Mouse (Mus musculus) forelimb bud, embryonic 11.5 days (tissue): ENCODE measurements at regions not wholly inside any gene's neighbourhood (a gene's known extent, or its start where the extent isn't known, plus 50 kb on each side); places are given as distances from the start of the nearest gene placed in this dataset.

ENCODE experiments used
- DNase-seq: peaks from one replicate; pipeline ENCODE4 v3.0.0-alpha.2; 2012; ENCODE audit warnings: low read depth, low spot score

DNA sequence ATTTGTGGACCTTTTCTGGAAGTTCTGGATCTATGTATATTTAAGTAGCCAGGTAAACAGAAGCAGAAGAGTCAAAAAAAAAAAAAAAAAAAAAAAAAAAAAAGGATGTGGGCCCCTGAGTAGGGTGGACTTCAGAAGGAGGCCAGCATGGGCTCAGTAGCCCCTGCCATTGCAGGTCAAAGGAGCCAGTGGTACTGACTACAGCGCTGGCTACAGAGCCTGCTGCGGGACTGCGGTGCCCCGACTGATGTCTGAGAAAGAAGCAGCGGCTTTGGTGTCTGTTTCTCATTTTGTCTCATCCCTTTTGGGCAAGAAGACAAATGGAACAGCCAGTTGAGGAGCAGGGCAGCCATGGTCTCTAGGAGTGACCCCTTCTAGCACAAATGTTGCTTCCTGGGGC, 134.9 kb downstream of the Gm4791 start:
- DNase-seq: no peak

- no peak for DNase-seq
Observed at GRCm38 (mm10) chr9:47133873-47134272, 135.3 kb downstream of the Gm4791 start.

DNA sequence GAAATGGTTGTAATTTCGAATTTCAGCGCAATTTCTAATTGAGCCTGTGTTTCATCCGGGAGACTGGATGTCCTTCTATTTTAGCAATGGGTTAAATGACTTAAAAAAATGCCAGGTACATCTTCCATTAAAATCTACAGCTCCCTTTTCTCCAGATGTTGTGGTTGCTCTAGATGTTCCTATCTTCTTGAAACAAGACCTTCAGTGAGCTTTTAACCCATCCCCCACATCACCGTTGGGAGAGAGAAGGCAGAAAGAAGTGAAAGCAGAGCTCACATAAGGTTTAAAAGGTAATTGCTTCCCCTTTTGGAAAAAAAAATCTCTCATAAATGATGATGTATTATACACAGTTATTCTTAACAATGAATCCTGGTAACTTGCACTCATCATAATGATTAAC, 135.9 kb downstream of the Gm4791 start:
- no peak for DNase-seq

DNA sequence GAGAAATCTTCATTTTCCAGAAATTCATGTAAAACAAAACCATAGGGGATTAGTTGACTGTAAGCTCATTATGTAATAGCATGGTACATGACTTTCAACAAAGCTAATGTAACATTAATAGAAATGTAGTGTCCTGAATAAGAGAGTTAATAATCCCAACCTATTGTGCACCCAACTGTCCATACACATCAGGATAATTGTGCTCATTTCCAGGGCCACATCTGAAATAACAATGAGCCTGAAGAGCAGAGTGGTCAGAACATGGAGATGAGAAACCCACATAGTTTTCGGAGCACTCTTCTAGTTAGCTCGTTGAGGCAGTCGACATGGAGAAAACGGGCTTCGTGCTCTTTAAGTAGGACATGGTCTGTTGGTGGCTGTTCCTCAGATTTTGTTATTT, 138.1 kb downstream of the Gm4791 start:
- DNase-seq: no peak

DNA sequence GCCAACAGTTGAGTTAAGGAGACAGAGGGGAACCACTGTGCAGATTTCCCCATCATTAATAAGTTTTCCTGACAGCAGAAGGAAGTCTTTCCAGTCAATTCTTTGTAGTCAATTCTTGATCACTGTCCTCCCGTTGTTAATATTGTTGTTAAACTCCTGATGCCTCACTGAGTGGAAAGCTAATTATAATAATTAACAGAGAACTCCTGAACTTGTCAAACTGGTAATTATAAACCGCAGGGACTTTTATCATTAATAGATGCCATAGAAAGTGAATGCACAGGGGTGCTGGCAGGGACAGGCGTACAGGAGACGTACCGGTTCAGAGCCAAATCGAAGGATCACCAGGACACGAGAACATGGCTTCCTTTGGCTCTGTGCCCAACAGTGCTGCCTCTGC, 154.9 kb downstream of the Gm4791 start:
- no peak for DNase-seq

DNA sequence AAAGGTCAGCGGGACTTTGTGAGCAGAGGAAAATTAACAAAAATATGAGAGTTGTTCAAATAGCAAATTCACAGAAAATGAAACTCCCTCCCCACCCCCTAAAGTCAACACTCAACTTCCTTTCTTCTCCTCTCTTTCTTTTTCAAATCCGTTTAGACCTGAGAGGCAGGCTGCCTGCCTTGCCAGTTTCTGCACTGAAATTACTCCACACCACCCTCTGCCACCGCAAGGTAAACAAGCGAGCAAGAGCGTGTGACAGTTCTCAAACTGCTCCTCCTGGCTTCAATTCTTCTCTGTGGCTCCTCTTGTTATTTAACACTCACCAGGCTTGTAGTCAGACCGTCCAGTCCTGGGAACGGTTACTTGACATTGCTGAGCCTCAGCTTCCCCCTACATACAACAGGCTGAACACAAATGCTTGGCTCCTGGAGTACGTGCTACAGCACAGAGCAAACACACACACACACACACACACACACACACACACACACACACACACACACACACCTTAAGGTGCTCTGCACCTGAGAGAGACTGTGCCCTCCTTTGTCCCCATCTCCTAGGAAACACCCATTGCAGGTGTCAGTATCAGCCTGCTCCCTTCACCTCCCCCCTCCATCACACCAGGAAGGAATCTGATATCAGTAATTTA, 167.1 kb downstream of the Gm4791 start:
- DNase-seq: no peak

GRCm38 (mm10) chr9:47167681-47168240, 169.2 kb downstream of the Gm4791 start:
- peak; percentile 7 for DNase-seq

DNA sequence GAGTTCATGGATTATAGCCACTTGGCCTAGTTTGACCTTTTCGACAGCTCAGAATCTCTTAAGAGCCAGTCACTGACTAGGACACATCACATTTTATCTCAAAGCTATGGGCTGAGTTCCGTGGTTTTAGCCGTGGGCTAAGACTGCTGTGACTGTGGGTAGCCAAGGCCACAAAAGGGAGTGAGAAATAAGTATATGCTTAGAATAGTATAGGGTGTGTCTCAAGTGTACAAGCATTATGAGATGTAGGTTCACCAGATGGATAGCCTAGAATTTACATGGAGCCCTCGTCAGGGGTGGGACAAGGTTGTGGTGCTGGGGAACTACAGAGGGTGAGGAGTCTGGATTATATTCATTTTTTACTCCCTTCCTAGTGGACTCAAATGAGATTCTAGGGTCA, 177.5 kb downstream of the Gm4791 start:
- no peak for DNase-seq

DNA sequence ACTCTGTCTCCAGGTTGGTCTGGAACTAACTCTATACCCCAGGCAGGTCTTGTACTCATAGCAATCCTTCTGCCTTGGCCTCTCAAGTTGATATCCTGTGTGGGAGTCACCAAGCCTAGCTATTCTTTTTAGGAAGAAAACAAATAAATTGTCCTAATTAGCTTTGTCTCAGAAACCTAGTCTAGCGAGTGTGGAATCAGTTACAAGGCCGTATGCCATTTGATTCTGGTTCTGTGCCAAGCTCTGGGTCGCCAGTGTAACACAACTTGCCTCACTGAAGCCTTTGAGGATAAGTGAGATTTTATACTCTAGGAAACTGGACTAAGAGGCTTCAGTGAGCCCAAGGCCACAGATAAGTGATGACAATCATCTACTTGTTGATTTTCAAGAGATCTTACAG, 219.6 kb downstream of the Gm4791 start:
- DNase-seq: no peak

DNA sequence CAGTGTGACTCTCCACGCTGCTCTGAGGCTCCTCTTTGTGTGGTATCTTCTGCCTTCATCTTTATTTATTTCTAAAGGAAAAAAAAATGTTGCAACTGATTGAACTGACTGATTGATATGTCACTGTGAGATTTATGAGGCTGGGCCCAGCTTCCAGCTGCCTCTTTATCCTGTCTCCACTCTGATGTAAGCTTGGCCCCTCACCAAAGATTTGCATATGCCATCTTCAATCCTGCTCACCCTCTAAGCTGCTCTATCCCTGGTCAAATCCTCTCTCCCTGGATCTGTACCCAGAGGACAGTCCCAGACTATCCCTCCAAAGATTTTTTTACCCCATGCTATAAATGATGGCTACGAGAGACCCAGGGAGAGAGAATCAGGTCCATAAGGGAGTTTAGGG, 225.0 kb downstream of the Gm4791 start:
- DNase-seq: no peak

GRCm38 (mm10) chr9:47224249-47224648, 225.7 kb downstream of the Gm4791 start:
- DNase-seq: no peak

- DNase-seq: no peak
Observed at GRCm38 (mm10) chr9:47226476-47227271, 228.1 kb downstream of the Gm4791 start.

GRCm38 (mm10) chr9:47227298-47227697, 228.8 kb downstream of the Gm4791 start:
- no peak for DNase-seq

DNA sequence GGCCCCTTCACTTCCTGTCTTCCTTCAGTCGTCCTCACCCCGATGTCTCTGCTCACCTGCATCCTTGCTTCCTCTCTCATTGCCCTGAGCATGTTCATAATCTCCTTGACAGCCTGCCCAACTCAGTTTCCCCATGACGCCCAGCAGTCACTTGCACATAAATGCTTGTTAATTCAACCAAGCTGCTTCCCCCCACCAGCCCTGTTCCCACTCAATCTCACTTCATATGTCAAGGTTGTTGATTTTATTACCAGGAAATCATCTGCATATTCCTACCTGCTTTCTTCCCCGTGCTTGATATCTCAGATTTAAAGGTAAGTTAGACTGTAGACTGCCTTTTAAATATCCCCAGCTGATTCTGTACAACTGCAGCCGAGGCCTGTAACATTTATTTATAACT, 230.2 kb downstream of the Gm4791 start:
- DNase-seq: peak; percentile 75

- DNase-seq: peak; percentile 56
Observed at GRCm38 (mm10) chr9:47229296-47229695, 230.8 kb downstream of the Gm4791 start.

GRCm38 (mm10) chr9:47240950-47241349, 242.4 kb downstream of the Gm4791 start:
- DNase-seq: no peak

DNA sequence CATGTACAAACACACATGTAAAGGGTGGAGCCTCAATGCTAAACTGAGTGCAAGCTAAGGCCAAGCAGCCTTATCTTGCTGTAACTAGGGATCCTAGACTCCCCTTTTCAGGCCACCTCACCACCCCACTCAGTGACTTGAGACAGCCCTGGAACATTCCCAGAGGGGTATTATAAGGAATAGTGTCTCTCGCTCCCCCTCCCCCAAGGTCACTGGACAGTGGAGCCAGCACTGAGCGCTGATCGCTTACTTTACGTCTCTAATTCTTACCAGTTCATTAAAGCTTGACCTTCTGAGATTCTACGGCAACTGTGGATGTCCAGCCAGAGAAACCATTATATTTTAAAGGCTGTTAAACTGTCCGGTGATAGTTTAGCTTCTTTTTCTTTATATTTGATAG, 243.5 kb downstream of the Gm4791 start:
- no peak for DNase-seq

GRCm38 (mm10) chr9:47242526-47242925, 244.0 kb downstream of the Gm4791 start:
- DNase-seq: no peak

DNA sequence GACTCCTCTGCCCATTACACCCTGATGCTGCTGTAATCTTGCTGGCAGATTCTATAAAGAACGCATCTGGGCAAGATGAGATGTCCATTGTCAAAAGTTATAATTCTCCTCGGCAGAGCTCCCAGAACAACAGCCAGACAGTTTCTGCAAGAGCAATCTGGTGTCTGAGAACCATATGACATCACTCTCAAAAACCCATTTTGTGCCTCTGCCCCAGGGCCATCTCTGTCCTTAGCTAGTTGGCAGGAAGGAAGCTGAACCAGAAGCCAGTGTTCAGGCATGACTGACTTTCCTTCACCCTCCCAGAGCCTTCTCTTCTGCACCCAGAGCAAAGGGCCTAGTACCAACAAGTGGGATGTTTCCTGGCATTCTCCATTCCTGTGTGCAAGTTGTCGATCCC, 250.5 kb downstream of the Gm4791 start:
- no peak for DNase-seq

GRCm38 (mm10) chr9:47251160-47251559, 252.6 kb downstream of the Gm4791 start:
- DNase-seq: no peak

GRCm38 (mm10) chr9:47253836-47254657, 255.5 kb downstream of the Gm4791 start:
- DNase-seq: peak; percentile 35

- no peak for DNase-seq
Observed at GRCm38 (mm10) chr9:47265946-47266490, 264.0 kb upstream of the Cadm1 start.
